Mouse (Mus musculus) c-Kit-negative CD71-positive TER-119-positive erythroid progenitor cells, embryonic 14.5 days (primary cell): ENCODE results near the gene Tiprl.
A peak's percentile ranks its signal among the peaks of the same experiment; 100 is the strongest.

Experiments
- DNase-seq: peaks from one replicate; pipeline ENCODE4 v3.0.0-alpha.2; 2013; ENCODE audit warnings: low read depth, low spot score

Gene Tiprl

DNA sequence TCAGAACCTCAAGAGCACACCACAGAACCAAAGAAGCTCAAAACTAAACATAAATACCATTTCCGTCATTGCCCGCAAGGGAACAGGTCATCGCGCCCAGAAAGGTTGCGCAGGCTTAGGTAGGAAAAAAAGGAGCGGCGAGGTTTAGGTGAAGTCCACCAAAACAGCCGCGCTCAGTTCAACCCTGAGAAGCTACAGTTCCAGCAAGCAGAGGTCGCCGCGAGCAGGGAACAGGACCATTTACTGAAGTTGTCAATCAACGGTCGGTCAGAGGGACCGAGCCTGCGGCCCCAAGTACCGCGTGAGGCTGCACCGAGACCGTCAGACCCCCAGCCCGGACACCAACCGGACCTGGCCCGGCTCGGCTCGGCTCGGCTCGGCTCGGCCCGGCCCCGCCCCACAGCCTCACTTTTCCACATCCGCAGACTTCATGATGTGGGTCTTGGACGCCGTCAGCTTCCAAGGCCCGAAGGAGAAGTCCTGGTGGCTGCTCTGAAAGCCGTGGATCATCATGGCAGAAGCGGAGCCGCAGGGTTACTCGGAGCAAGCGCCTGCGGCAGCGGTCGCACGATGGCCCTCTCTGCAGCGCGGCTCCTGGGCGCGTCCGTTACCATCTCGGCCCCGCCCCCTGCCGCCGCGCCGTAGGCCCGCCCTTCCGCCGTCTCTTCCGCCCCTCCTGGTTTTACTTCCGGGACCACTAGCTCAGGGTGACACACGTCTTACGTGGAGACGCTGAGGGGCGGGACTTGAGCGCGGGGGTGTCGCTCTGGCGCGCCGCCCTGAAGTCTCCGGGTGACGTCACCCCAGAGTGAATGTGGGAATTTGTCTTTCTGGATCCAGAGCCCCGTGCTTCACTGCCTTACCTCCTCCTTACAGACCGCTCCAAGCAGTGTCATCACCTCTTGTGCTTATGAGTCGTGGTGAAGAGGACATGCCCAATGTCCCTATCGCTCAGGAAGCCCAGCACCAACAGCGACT, at the start of gene Tiprl:
Tiprl (minus strand) TSS at position 676 of the 978 bp plus-strand sequence.
- DNase-seq: peak; percentile 95

DNA sequence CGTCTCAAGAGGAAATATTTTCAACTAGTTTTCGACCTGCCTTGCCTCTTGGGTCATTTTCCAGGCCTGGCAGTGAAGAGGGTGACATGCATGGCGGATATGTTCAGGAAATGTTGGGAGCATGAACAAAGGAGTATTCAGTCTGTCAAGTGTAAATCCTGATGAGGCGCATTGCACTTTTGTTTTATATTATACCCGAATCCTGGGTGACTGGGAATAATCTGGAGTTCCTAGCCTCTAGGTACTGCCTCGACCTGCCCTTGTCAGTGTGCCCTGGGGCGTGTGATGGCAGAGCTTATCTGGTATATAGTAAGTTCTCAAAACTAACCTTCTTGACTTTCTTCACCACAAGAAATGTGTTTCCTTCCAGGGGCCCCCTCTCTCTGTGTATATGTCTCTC, 47.3 kb upstream of the Tiprl start:
- DNase-seq: no peak

DNA sequence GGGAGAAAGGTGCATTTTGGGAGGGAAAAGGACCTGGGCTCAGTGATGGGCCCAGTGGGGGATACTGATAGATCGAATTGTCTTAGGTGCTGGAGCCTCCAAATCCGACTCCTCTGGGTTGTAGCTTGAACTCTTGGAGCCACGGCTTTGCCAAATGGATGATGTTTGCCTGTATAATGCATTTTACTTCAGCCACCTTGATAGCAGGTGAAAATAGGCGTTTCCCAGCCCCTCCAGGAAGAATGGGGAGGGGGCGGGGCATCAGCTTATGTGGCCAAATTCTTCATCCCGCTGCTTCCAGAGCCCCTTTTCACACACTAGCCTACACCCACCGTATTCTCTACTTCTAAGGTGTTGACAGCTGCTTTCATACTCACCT, 46.2 kb upstream of the Tiprl start:
- no peak for DNase-seq

DNA sequence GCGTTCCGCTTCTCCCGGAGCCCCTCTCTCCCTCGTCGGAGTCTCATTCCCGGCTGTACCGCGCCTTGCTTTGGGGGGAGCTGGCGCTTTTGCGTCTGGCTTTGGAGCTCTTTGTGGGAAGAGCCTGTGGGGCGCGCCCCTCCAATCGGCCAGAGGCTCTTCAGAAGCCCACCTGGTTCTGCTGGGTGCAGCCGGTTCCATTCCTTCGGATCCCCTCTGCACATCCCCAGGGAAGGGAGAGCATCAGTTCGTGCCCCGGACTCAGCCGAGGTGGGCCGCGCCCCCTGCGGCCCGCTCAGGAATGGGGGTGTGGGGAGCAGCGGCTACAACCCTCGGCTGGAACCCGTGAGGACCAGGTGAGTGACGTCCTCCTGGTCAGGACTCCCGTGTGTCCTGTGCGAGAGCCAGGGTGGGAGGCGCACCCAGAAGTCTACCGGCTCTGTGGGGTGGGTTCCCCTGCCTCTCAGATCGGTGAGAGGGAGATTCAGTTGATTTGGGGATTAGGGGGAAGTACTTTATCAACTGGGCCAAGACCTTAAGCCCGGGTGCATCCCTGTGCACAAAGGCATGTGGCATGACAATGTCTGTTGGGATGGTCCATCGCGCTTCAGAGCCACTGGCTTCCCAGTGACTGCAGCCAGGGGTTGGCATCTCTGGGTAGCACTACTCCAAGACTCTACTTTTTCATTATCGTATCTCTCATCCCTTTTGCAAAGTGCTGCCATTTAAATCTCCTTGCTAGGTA, 45.6 kb upstream of the Tiprl start:
- DNase-seq: no peak

DNA sequence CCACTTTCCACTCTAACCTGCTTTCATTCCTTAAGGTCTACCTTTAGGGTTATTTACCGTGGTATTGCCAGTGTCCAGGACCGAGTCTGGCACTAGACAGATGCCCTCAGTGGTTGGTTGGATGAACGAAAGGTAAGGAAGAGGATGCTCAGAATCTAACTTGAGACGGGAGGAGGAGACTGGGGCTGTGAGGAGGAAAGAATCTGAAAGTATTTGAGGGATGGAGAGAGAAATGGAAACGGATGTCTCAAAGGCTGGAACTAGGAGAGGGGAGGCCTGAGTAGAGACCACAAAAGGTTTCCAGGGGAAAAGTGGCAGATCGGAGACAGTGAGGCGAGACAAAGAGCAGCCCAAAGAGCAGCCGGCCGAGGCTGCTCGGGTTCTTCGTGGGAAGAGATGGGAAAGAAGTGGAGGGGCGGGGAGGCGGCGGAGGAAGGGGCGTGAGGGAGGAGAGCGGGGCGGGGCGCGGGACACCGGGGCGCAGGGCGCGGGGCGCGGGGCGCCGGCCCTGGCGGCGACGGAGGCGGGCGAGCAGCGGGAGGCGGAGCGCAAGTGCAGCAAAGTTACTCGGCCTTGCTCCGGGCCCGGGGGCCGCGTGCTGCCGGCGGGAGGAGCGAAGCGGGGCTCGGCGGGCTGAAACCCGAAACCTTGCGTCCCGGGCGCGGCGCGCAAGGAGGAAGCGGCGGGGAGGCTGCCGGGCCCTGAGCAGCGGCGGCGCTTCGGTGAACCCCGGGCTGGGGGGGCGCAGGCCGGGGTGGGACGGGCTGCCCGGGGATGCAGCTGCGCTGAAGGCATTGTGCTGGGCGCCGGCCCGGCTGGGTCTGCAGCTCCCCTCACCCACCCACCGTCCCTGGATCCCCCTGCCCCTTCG, 44.8 kb upstream of the Tiprl start:
- DNase-seq: no peak

DNA sequence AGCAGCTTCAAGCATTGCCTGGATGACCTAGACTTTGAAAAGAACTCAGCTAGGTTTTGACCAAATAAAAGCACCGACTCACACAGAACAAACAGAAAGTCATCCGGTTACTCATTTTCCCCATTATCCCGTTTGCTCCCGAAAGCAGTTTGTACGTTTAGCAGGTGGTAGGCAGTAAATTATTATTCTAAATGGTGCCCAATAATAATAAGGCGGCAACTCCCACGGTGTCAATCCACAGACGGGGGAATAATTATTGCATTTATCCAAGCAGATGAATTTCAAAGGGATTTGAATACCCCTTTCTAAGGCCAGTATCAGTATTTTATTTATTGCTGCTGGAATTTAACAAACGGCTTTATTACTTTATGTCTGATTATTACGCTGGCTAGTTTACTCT, 43.9 kb upstream of the Tiprl start:
- no peak for DNase-seq

DNA sequence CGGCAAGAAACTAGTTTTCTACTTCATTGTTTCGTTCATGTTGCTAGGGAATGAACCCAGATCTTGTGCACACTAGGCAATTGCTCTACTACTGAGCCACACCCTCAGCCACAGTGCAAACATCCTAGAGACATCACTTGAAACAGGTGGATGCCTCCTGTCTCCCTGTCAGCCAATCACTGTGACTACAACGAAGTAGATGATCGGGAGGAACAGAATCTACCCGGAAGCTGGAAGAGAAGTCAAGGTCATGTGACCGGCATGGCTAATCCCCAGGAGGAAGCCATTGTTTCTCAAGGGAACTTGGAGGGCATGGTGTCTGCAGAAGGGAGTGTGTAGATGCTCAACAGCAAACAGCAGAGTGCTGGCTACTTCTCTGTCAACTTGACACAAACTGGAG, 38.1 kb upstream of the Tiprl start:
- DNase-seq: no peak

DNA sequence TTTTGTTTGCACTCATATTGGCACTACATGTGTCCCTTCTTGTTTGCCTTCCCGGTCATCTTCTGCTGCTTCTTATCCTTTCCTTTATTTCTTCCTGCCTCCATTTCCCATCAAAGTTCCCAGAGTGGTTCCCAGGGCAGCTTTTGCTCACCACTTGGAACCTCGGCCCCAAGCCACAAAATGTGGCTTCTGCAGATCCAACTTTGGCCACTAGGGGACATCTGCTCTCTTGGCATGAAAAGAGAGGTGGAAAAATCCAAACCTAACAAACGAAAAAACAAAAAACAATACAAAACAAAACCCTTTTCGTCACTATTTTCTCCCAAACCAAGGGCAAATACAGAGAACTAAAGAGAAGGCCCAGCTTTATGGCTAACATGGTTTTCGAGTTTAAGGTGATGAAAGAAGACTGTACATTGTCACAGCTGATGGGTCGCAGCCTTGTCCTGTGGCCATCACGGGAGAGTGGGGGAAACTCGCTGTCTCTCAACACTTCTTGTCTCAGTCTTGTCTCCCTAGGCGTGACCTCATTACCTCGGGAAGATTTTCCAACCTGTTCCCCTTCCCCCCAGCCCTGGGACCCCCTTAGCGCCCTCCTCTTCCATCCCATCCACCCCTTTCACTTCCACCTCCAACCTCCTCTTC, 15.4 kb upstream of the Tiprl start:
- peak; percentile 33 for DNase-seq

DNA sequence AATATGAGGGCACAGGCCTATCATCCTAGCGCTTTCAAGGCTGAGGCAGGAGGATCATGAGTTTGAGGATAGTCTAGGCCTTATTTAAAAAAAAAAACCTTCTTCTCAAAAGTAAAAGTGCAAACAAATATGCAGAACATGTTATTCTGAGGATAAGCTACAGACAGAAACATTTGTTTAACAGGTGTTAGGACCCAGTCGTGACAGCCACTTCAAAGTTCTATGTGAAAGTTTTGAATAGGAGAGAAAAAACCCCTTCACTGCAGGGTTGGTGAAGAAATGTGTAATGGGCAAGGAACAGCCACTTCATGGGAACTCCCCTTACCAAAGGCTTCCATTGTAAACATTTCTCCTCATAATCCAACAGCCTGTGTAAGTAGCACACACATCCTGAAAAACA, 13.8 kb upstream of the Tiprl start:
- no peak for DNase-seq

DNA sequence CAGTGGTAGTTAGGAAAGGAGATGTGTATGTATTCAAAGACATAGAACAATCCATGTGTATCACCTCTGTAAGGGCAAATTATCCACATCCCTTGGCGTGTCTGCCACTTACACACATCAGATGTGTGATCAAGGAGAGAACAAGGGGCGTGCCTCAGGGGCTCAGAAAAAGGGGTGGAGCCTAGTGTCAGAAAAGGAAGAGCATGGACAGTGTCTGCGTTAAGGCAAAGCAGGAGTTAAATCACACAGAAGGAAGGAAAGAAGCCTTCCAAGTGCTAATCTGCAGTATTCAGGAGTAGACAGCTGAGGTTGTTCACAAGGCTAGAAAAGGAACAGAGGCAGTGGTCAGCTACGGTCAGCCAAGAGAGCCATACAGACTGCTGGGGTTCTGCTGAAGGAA, 12.0 kb upstream of the Tiprl start:
- DNase-seq: no peak

DNA sequence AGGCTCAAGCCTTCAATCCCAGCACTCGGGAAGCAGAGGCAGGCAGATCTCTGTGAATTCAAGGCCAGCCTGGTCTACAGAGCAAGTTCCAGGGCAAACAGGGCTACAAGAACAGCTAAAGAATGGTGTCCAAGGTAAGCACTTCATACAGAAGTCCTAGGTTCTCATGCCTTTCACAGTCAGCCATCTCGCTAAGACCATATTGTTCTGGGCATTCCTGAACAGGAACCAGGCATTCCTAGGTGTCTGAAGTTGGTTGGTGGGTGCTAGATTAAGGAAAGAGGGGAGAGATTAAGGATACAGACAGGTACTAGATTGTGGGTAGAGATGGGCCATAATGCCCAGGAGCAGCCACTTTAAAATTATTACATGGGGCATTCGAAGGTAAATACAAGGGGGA, 11.0 kb upstream of the Tiprl start:
- no peak for DNase-seq

DNA sequence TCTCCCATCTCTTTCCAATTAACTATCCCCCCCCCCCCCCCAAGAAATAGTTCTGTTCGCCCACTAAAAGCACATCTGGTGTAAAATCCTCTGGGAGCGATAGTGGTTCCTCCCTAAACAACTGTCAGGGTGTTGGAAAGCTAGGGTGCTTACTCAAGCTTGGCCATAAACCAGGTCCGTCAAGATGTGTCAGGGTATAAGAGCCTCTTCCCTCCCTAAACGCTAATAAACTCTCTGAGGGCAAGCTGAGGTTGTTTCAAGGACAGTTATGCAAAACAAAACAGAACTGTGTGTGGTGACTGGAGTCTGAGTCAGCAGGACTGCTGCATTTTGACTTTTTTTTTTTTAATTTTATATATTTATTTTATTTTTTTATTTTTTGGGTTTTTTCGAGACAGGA, 10.3 kb upstream of the Tiprl start:
- DNase-seq: no peak

DNA sequence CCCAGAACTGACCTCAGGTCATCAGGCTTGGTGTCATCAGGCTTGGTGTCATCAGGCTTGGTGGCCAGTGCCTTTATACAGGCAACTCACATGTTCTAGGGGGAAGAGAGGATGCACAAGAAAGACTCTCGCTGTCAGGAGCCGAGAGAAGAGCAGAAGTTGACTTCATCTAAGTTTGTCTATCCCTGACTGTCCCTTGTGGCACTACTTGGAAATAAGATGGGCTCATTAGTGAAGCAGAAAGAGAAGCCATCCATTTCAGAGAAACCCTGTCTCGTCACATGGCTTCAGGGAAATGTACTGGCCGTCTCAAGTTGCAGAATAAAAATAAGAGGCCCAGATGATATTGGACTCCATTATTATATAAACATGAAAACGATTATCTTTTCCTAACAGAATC, 9.8 kb upstream of the Tiprl start:
- DNase-seq: no peak

DNA sequence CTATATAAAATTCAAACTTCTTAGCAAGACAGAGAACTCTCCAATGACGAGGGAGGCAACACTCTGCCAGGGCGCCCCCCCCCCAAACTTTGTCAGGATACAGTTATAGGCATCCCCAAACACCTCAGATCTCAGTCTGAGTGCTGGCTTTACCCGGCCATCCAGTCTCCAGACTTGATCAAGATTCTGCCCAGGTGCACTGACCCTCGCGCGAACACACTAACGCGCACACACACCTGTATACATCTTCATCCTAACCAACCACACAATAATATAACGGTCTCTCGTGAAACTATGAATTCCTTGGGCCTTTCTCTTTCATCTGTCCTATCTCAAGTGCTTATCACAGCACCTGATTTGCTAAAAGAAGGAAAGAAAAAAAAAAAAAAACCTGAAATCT, 950 bp downstream of the Tiprl start:
- DNase-seq: no peak

DNA sequence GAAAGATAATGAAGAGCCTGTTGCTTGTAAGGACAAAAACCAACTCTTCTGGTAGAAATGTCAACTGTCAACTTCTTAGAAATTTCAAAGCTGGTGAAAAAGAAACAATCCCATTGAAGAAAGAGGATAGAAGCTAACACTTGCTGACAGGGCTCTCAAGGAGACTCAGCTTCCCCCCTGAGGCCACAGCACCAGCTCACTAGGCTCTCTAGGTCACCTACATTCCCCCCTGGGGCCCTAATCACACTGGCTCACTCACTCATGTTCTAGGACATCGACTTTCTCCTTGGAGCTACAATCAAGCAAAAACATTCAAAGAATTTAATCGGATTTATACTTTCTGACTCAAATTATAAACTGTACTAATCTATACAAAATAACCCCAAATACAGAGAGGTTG, 3.0 kb downstream of the Tiprl start:
- no peak for DNase-seq

DNA sequence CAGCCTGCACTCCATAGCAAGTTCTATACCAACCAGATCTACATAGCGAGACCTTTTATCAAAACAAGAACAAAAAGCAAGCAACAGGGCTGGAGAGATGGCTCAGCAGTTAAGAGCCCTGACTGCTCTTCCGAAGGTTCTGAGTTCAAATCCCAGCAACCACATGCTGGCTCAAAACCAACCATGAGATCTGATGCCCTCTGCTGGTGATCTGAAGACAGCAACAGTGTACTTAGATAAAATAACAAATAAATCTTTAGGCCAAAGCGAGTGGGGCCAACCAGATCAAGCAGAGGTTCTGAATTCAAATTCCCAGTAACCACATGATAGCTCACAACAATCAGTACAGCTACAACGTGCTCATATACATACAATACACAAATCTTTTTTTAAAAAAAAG, 6.1 kb downstream of the Tiprl start:
- no peak for DNase-seq

DNA sequence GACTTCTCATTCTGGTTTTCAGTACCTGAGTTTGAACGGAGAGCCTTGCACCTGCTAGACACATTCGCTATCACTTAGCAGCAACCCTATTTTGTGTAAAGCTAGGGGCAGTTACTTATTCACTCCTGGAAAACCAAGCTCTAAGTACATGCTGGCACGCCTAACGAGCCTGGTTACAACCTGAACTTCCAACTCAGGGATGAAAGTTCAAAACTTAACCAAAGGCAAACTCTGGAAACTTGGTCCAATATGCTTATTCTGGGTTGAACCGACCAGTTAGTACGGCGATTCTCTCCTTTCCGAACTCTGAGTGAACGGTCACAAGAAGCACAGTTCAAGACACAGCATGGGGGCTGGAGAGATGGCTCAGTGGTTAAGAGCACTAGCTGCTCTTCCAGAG, 7.2 kb downstream of the Tiprl start:
- DNase-seq: no peak

DNA sequence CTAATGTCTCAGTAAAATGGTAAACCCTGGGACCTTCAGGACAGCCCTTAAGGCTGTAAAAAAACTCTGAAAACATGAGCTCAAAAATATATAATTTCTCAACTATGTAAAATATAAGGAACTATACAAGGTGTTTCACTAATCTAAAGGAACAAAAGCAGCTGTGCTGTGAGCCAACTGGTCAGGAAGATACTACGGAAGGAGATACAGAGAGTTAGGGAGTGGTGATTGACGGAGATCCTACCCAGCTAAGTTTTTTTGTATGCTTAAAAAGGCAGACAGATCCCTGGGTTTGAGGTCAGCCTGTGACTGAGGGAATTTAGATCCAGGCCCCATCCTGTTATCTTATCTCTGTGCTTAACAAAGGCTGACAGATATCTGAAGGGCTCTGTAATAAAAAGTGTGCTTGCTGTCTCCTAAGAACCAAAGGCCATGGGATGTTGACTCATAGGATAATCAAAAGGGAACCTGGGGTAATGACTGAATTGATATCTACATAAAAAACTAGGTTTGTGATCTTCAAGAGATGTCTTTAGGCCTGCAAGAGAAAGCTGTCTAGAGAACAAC, 19.7 kb downstream of the Tiprl start:
- DNase-seq: no peak

DNA sequence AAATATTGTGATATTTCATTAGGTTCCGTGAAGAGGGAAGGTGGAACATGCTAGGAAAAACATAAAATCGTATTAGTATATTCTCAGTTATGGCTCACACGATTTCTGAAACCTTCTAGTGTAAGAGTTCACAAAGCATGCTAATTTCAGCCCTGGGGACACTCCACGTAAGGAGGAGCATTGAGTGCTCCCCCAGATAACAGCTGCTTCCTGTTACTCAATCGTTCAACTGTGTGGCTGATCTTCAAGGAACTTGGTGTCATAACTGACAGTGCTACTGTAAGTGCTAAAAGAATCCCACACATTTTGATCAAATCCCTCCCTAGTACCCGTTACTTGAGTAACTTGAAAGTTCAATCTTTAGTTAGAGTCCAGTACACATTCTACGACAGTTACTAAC, 21.0 kb downstream of the Tiprl start:
- no peak for DNase-seq

DNA sequence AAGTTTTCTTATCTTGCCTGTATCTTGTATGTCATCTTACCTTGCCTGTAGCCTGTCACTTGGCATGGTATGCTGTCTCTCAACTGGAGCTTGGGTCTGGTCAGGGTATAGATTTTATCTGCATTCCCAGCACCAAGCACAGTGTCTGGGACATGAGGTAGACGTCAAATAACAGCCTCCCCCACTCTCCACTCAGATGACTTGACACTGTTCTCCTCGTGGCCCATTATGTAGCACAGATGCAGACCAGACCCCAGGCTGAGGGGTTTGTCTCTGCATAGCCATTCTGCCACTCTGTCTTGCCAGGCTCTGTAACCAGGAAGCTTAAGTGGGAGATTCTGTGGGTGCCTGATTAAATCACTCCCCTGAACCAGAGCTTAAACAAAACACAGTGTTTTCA, 31.2 kb downstream of the Tiprl start:
- no peak for DNase-seq

DNA sequence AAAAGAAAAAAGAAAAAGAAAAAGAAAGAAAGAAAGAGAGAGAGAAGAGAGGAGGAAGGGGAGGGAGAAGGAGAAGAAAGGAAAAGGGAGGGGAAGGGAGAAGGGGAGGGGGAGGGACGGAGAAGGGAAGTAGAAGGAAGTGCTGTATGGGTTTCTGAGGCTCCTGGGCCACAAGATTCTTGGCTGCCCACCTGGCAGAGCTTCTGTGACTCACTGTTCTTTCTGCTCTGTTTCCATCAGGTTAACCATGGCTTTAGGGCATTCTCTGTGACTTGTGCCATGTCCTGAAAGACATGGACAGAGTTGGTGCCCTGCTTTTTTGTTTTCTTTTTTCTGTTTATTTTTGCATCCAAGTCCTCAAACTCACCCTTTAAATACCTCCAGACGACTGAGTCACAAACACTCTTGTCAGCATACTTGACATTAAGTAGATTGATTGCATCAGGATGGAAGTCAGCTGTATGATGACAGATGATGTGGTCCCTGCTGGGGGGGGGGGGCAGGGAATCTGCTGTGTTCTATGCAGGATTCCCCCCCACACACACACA, 33.2 kb downstream of the Tiprl start:
- no peak for DNase-seq
